Mouse (Mus musculus) erythroblast, embryonic 14.5 days (primary cell): ENCODE results near the gene Kpna4.

Experiments
- GATA1 ChIP-seq: IDR thresholded peaks from 2 replicates; pipeline ENCODE4 v1.6.1; 2012; ENCODE audit warnings: low read length, inconsistent platforms, mixed read lengths
- TAL1 ChIP-seq: IDR thresholded peaks from 3 replicates; pipeline ENCODE4 v1.6.1; 2012; ENCODE audit warnings: low read length, inconsistent platforms, mixed read lengths

DNA sequence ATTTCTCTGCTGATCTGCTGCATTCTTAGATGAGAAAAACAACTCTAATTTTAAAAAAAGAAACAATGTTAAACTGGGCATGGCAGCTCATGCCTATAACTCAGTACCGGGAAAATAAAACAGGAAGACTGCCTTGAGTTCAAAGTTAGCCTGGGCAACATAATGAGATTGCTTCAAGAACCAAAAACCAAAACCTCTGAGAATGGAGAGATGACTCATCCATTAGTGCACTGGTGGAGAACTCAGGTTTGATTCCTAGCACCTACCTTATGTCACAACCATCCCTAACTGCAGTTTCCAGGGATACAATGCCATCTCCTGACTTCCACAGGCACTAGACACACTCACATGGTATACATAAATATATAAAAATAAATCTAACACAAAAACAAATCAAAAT is 17.8 kb downstream of the Kpna4 start:
- TF ChIP-seq GATA1 = no peak
- no peak for TF ChIP-seq TAL1
